Mouse (Mus musculus): ENCODE results near the gene Rgs6.

Gene Rgs6

GRCm38 (mm10) chr12:82588017-82588416, at the start of gene Rgs6:
Gene Rgs6, plus strand, starts transcription at chr12:82588292.
- in situ Hi-C loops (cut with MboI, MseI): no loop called here

DNA sequence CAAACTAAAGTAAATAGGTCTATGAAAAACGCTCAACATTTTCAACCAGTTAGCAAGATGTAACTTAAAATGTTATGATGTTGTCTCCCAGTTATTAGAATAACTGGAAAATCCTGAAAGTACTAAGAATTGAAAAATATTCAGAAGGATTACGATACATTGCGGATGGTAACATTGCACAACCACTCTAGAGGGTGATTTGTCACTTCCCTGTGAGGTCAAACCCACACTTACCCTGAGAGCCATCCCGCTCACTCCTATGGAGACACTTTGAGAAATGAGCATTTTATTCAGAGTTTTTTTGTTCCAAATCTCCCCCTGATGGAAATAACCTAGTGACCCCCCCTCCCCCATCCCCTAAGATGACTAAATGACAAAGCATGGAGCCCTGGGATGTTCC, 41.0 kb upstream of the Rgs6 start:
- in situ Hi-C loops (cut with MboI, MseI): no loop called here

GRCm38 (mm10) chr12:82549228-82549627, 38.9 kb upstream of the Rgs6 start:
- in situ Hi-C loops (cut with MboI, MseI): no loop called here

- in situ Hi-C loops (cut with MboI, MseI): no loop called here
Observed at GRCm38 (mm10) chr12:82550076-82550475, 38.0 kb upstream of the Rgs6 start.

GRCm38 (mm10) chr12:82552376-82552775, 35.7 kb upstream of the Rgs6 start:
- in situ Hi-C loops (cut with MboI, MseI): no loop called here

GRCm38 (mm10) chr12:82562916-82563315, 25.2 kb upstream of the Rgs6 start:
- in situ Hi-C loops (cut with MboI, MseI): no loop called here

- in situ Hi-C loops (cut with MboI, MseI): no loop called here
Observed at GRCm38 (mm10) chr12:82568370-82568769, 19.7 kb upstream of the Rgs6 start.

GRCm38 (mm10) chr12:82572706-82573105, 15.4 kb upstream of the Rgs6 start:
- in situ Hi-C loops (cut with MboI, MseI): no loop called here

- in situ Hi-C loops (cut with MboI, MseI): no loop called here
Observed at GRCm38 (mm10) chr12:82586592-82586991, 1.5 kb upstream of the Rgs6 start.

GRCm38 (mm10) chr12:82587348-82587895, 670 bp upstream of the Rgs6 start:
- in situ Hi-C loops (cut with MboI, MseI): no loop called here

- in situ Hi-C loops (cut with MboI, MseI): no loop called here
Observed at GRCm38 (mm10) chr12:82588846-82589630, 946 bp downstream of the Rgs6 start.

DNA sequence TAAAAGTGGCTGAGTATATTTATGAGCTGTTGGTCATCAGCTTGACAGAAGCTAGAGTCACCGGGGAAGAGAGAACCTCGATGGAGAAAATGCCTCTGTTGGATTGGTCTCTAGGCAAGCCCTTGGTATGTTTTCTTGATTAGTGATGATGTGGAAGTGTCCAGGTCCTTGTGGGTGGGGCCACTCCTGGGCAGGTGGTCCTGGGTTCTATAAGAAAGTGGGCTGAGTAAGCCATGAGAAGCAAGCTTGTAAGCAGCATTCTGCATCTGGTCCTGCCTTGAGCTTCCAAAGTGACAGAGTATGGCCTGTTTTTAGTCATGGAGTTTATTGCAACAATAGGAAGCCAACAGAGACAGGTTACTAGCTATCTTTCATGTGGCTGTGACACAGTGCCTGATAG, 10.9 kb downstream of the Rgs6 start:
- in situ Hi-C loops (cut with MboI, MseI): no loop called here

- in situ Hi-C loops (cut with MboI, MseI): no loop called here
Observed at GRCm38 (mm10) chr12:82600406-82600805, 12.3 kb downstream of the Rgs6 start.

GRCm38 (mm10) chr12:82602823-82603222, 14.7 kb downstream of the Rgs6 start:
- in situ Hi-C loops (cut with MboI, MseI): no loop called here

DNA sequence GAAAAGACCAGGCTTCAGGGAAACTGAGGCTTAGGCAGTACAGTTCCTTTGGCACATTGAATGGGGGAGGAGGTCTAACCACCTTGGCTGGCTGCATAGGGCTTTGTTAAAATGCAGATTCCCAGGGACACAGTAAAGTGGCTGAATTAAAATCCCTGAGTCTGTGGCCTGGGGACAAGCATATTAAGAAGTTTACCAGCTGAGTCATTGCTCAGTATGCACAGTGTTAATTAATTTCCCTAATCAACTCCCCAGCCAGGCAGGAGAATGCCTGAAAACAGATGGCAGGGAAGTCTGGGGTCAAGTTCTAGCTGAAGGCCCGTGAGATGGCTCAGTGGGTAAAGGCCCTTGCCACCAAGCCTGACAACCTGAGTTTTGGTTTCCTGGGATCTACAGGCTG, 15.2 kb downstream of the Rgs6 start:
- in situ Hi-C loops (cut with MboI, MseI): no loop called here

DNA sequence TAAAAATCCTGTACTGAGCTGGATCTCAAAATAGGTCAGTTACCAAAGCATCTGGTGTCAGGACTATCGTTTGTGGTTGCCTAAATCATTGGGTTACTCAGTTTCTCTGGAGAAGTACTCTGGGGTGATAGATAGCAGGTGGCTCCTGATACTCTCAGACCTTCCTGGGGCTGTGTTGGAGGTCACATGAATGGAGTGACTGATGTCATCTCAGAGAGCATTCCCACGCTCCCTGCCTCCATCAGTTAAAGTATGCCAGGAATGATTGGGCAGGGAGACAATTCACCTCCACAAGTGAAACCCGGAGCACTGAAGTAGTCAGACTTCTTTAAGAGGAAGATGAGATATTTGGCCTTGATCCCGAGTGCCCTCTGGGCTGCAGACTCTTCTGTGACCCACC, 15.9 kb downstream of the Rgs6 start:
- in situ Hi-C loops (cut with MboI, MseI): no loop called here

DNA sequence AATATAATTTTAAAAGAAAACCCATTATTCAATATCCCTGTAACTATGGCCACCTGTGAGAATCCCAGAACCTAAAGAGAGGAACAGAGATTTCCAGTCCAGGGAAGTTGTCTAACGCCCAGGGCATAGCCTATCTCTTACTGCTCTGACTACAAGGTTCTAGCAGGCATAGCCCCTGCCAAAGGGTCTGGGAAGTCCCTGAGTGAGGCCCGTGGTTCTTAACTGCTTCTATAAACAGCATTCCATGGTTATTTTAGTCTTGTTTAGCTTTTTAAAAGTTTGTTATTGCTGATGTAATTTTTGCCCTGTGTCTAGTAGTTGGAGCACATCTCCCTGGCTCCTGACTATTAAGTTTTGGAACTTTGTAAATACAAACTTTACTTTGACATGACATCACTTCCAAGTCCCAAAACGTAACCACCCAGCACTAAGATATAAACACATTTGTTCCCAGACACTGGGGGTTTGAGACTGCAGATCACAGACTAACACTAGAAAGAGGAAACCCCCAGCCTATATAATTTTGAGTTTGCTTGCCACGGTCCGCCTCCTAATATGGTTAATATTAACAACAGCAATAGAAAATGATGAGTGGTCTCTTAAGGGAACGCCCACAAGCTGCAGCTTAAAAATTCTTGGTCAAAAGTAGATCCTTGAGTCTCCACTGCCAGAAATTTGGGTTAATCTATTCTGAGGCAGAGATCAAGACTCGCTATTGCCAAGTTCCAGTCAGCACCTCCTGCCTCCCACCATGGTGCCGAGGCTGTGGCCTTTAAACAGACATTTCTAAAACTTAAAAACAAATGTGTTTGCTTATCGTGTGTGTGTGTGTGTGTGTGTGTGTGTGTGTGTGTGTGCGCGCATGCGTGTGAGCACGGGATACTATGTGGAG, 24.9 kb downstream of the Rgs6 start:
- in situ Hi-C loops (cut with MboI, MseI): no loop called here

- in situ Hi-C loops (cut with MboI, MseI): no loop called here
Observed at GRCm38 (mm10) chr12:82616486-82616812, 28.4 kb downstream of the Rgs6 start.

DNA sequence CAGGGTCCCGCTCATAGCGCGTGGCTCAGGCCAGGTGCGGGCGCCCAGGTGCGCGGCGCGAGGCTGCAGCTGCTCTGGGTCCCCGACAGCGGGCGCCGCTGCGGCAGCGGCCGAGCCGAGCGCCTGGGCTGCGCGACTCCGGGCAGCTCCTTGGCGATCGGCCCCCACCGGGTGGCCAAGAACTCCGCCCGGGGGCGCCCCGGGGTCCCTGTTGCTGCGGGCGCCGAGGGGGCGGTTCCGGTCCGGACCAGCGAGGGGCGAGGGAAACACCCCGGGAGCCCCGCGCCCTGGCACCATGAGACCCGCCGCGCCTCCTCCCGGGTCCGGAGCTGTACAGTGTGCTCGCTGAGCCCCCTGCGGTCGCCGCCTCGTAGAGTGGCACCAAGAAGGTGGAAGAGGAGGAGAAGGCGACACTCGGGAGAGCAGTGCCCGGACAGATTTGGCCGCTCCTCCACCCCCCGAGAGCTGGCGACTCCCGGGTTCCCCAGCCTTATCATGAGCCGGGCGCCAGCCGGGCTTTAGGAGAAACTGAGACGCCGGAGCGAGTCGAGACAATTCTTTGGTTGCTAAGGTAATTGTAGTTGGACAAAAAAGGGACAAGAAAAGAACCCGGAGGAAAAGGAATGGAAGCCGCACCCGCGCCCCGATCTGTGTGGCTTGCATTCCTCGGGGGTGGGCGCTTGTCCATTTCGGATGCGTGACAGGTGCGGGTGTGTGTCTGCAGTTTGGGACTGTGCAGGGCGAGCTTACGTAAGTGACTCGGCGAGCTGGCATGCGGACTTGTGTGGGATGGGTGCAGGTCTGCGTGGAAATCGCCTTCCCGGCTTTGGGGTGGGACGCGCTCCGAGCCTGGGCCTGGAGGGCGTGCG, 29.0 kb downstream of the Rgs6 start:
- in situ Hi-C loops (cut with MboI, MseI): no loop called here

- in situ Hi-C loops (cut with MboI, MseI): no loop called here
Observed at GRCm38 (mm10) chr12:82617682-82618370, 29.7 kb downstream of the Rgs6 start.

- in situ Hi-C loops (cut with MboI, MseI): no loop called here
Observed at GRCm38 (mm10) chr12:82640441-82640840, 52.3 kb downstream of the Rgs6 start.

Measured in regulatory T cell (primary cell).